Comparison of ENCODE assay signal across 1 mouse cellular context in the genomic region with DNA sequence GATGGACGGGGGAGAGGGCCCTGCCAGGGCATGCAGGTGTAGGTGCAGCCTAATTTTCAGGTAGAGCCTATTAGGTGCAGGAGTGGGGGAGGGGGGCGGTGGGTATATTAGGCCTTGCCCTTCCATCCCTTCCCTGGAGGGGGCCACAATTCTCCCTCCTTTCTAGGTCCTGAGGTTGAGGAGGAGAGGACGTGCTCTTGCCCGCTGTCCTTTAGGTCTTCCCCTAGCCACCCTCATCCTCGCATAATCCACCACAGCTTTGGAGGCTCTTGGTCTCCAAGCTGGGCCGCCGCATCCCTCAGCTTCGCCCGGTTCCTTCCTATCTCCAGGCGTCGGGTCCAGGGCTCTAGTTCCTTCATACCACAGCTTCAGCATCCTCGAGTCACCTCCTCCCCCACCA.
TF ChIP-seq lines count a peak whose summit lies in the region.

No protein-coding gene starts in this region.

TF ChIP-seq in CH12.LX, 34 proteins besides CTCF, POLR2A, EP300 and RAD21:
- TF ChIP-seq CHD1 (IDR thresholded peaks at IDR 0.05; ENCODE audit: low read depth, low read length) (no peak), ZNF384 (IDR thresholded peaks at IDR 0.05; ENCODE audit: low read depth, low read length) (no peak), ZC3H11A (IDR thresholded peaks at IDR 0.05; ENCODE audit: low read depth, low read length) (no peak), IRF4 (IDR thresholded peaks at IDR 0.05; ENCODE audit: low read depth, low read length) (no peak), GABPA (IDR thresholded peaks at IDR 0.05; ENCODE audit: insufficient replicate concordance, low read depth, low read length) (no peak), MEF2A (IDR thresholded peaks at IDR 0.05; ENCODE audit: borderline replicate concordance, low read depth, low read length) (no peak), JUN (IDR thresholded peaks at IDR 0.05; ENCODE audit: insufficient read depth, low read depth, low read length) (no peak), MAX (IDR thresholded peaks at IDR 0.05; ENCODE audit: low read length) (0 out of 2 replicates have a peak, but pooled peaks have one; percentile 25)
